ENCODE assay signal across 17 mouse cellular contexts in genomic region chr9:29597665-29598064, GRCm38 (mm10).
DNase-seq lines count a peak whose midpoint lies in the region; ATAC-seq and TF ChIP-seq lines count a peak whose summit lies in the region.
"Had no signal": no experiment of that assay in that cellular context is flagged by ENCODE, and none has a peak within 500 bp of the region (broad histone marks: within the 10 kb centered on the region; RNA-seq: fewer than 3 reads in every experiment).

No protein-coding gene starts in this region.

- H3K9me3 ChIP-seq in intestine, embryonic 15.5 days = no peaks in the 10 kb centered on the region
- H3K9me3 ChIP-seq: heart, embryonic 13.5 days had no signal

- no peak overlapping the region for H3K4me3 ChIP-seq in gastrocnemius, adult 2 months
- no peak overlapping the region for H3K4me3 ChIP-seq in intestine, embryonic 15.5 days (replicated peaks)
- H3K4me3 ChIP-seq: erythroblast, embryonic 14.5 days; heart, embryonic 13.5 days; left cerebral cortex, adult 2 months had no signal

- no peak for ATAC-seq in intestine, embryonic 15.5 days
- ATAC-seq: intestine, embryonic 16.5 days; liver, postnatal 0 days had no signal

- H3K9ac ChIP-seq in intestine, embryonic 15.5 days = no peak overlapping the region
- H3K9ac ChIP-seq: heart, embryonic 13.5 days; liver, postnatal 0 days had no signal

- DNase-seq in gastrocnemius, postnatal 14 days = peak; percentile 14
- no peak for DNase-seq in gastrocnemius, adult 2 months
- peak; percentile 48 to 57 for DNase-seq in left cerebral cortex, postnatal 10 days (ENCODE audit: extremely low spot score in 1 of 2, low spot score in 2 of 2)
- DNase-seq in left cerebral cortex, adult 11 months (ENCODE audit: low spot score) = no peak
- peak; percentile 57 to 73 for DNase-seq in right cerebral cortex, postnatal 10 days (ENCODE audit: low spot score in 2 of 2)
- DNase-seq in right cerebral cortex, postnatal 25 days = no peak
- DNase-seq: adrenal gland, postnatal 36 days; cerebellum, postnatal 36 days; heart, postnatal 36 days; liver; liver, postnatal 0 days; thymus, postnatal 36 days had no signal

- no peak overlapping the region for H3K27ac ChIP-seq in gastrocnemius, adult 2 months
- H3K27ac ChIP-seq in intestine, embryonic 15.5 days = no peak overlapping the region
- H3K27ac ChIP-seq: heart, embryonic 13.5 days; left cerebral cortex, adult 2 months had no signal

- WGBS in intestine, embryonic 15.5 days = 30% methylated on average over 4 of the region's 4 CpGs

- no peak for TF ChIP-seq CTCF in gastrocnemius, adult 2 months (IDR thresholded peaks at IDR 0.05)

- intact Hi-C loops in gastrocnemius, postnatal 14 days (cut with DNase I; ENCODE audit: low total_unique reads) = no loop called here
- intact Hi-C loops in gastrocnemius, adult 2 months (cut with DNase I) = no loop called here
- intact Hi-C loops in left cerebral cortex, postnatal 10 days (cut with DNase I) = no loop called here

- H3K36me3 ChIP-seq in intestine, embryonic 15.5 days = no peaks in the 10 kb centered on the region
- H3K36me3 ChIP-seq: heart, embryonic 13.5 days had no signal

- H3K4me1 ChIP-seq in intestine, embryonic 15.5 days (replicated peaks) = no peaks in the 10 kb centered on the region

- H3K4me2 ChIP-seq in intestine, embryonic 15.5 days (replicated peaks) = no peak overlapping the region
- H3K4me2 ChIP-seq: heart, embryonic 13.5 days had no signal

- no peaks in the 10 kb centered on the region for H3K27me3 ChIP-seq in intestine, embryonic 15.5 days (replicated peaks)
- H3K27me3 ChIP-seq: heart, embryonic 13.5 days had no signal

Comparison
In these comparisons a context has a peak if more than half of its experiments do, and no peak if none do; other contexts are left out.
1. DNase-seq: peak in gastrocnemius, postnatal 14 days (single experiment), left cerebral cortex, postnatal 10 days (2 of 2) and right cerebral cortex, postnatal 10 days (2 of 2); none in gastrocnemius, adult 2 months (single experiment), left cerebral cortex, adult 11 months (single experiment) and right cerebral cortex, postnatal 25 days (single experiment).